Mouse (Mus musculus) lung, adult 2 months (tissue): Measurements from ENCODE around the gene Wrb.

Experiments
- CTCF ChIP-seq: fragments of 200-500 bp; IDR thresholded peaks from 2 replicates; pipeline ENCODE4 v1.5.1; 2011; ENCODE audit warnings: mild to moderate bottlenecking, low read length, control low read depth; ENCODE audit not compliant: insufficient read depth
- POLR2A ChIP-seq: fragments of 200-500 bp; IDR thresholded peaks from 2 replicates; pipeline ENCODE4 v1.6.1; 2011; ENCODE audit warnings: low read depth, mild to moderate bottlenecking, control low read depth, low read length, borderline replicate concordance; ENCODE audit errors: extremely low read depth

DNA sequence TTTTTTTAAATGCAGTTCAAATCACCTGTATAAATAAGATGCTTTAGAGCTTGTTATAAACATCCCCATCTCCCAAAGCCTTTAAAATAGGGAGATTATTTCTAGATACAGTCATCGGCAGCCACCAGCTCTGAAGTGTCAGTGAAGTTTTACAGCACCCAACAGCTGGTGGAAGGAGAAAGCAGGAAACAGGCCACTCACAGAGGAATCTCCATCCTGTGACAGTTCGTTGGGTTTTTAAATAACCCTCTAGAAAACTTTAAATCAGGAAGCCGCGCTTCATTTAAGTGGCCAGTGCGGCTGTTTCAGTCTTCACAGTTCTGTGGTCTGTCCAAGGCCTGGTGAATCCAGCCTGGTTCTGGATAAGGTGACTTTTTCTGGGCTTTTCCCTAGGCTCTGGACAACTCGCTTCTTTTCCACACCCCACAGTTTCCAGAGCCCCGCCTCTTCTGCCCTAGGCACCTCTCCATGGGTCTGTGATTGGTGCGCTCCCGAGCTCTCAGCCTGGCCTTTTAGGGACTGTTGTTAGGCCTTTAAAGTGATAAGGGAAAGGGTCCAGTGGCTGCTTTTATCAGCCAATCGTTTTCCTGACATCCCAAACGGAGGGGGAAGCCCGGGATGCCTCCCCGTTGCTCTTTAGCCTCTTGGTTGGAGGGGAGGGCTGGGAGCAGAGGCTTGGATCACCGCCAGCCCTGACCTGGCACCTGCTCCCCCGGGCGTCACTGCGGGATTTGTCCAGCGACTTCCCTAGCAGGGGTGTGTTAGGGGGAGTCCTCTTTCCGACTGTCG is 54.9 kb downstream of the Wrb start, which contains the start of gene Sh3bgr:
- TF ChIP-seq POLR2A (no peak), CTCF (no peak)
